19 mouse cellular contexts compared by ENCODE assay signal in the genomic region with DNA sequence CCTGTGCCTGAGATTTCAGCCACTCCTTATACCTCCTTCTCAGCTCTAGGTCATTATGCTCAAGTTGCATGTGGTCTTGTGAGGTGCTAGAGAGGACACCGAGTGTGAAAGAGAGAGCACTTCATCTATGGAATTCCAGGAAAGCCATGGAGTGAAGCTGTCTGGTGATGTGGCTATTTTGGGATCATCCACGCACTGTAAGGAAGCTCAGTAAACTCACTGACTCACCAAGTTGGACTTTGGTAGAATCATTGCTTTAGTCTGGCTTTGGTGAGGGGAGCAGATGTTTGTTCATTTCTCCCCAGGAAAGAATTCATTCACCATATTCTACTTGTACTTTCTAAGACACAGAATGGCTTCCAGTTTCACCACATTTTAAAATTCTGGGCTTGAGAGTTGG.
"Had no signal": no experiment of that assay in that cellular context is flagged by ENCODE, and none has a peak within 500 bp of the region (broad histone marks: within the 10 kb centered on the region; RNA-seq: fewer than 3 reads in every experiment).

No protein-coding gene starts in this region.

- H3K9ac ChIP-seq: liver, postnatal 0 days; lung, embryonic 15.5 days; midbrain, embryonic 13.5 days; midbrain, embryonic 15.5 days; neural tube, embryonic 13.5 days; neural tube, embryonic 15.5 days; stomach, embryonic 15.5 days had no signal

- H3K4me3 ChIP-seq: lung, embryonic 15.5 days; megakaryocyte, embryonic 14.5 days; midbrain, embryonic 13.5 days; midbrain, embryonic 15.5 days; neural tube, embryonic 13.5 days; neural tube, embryonic 15.5 days; stomach, embryonic 15.5 days had no signal

- H3K36me3 ChIP-seq: lung, embryonic 15.5 days; midbrain, embryonic 13.5 days; midbrain, embryonic 15.5 days; neural tube, embryonic 13.5 days; neural tube, embryonic 15.5 days; stomach, embryonic 15.5 days had no signal

- H3K27me3 ChIP-seq: lung, embryonic 15.5 days; megakaryocyte, embryonic 14.5 days; midbrain, embryonic 13.5 days; midbrain, embryonic 15.5 days; stomach, embryonic 15.5 days had no signal

- DNase-seq: liver, postnatal 0 days; lung, adult 2 months; lung, postnatal 14 days; lung, postnatal 36 days; right cerebral cortex, postnatal 14 days; thymus, adult 18-20 months; thymus, postnatal 14 days; thymus, postnatal 36 days had no signal

- H3K9me3 ChIP-seq: lung, embryonic 15.5 days; megakaryocyte, embryonic 14.5 days; neural tube, embryonic 15.5 days; stomach, embryonic 15.5 days had no signal

- H3K4me1 ChIP-seq: lung, embryonic 15.5 days; megakaryocyte, embryonic 14.5 days; midbrain, embryonic 13.5 days; midbrain, embryonic 15.5 days; neural tube, embryonic 13.5 days; neural tube, embryonic 15.5 days; stomach, embryonic 15.5 days had no signal

- H3K27ac ChIP-seq: lung, embryonic 15.5 days; macrophage; midbrain, embryonic 13.5 days; midbrain, embryonic 15.5 days; neural tube, embryonic 13.5 days; neural tube, embryonic 15.5 days; stomach, embryonic 15.5 days; stomach, postnatal 0 days had no signal

- ATAC-seq: liver, postnatal 0 days; lung, postnatal 0 days; midbrain, embryonic 13.5 days; midbrain, embryonic 15.5 days had no signal

- H3K4me2 ChIP-seq: lung, embryonic 15.5 days; midbrain, embryonic 11.5 days; midbrain, embryonic 13.5 days; midbrain, embryonic 15.5 days; neural tube, embryonic 13.5 days; neural tube, embryonic 15.5 days; stomach, embryonic 15.5 days had no signal
